Mouse (Mus musculus) adrenal gland, postnatal 36 days (tissue): ENCODE data around the gene Gse1. TPM values are rescaled to one million over a fixed set of nuclear protein-coding genes. Genes with fewer than 3 reads are reported as not detected.

Experiments used
- DNase-seq, 2 experiments: peaks; one replicate each; pipeline ENCODE4 v3.0.0; 2021; ENCODE audit warnings: mixed read lengths in 1 of 2
- total RNA-seq, 2 experiments: library from RNA; stranded (reverse); gene quantifications; 2 replicates each; pipeline ENCODE4 v1.2.3; 2021

Gse1 gene
- total RNA-seq, 2 experiments from 2014 or later: 25.9 to 30.2 TPM

DNA sequence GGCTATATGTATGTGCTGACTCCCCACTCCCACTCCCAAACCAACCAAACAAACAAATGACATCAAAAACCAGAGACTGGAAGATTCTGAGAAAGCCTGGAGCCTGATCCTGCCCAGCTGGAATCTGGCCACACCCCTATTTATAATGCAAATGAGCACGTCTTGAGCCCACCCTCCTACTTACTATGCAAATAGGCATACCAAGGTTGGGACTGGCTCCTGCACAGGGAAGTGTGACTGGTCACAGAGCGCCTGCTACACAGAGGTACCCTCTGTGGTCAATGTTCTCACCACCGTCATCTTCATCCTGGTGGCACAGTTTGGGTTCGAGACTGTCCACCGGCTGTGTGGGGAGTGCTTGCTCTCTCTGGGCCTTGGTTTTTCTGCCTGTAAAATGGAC is 146.9 kb downstream of the Gse1 start:
- no peak for DNase-seq

DNA sequence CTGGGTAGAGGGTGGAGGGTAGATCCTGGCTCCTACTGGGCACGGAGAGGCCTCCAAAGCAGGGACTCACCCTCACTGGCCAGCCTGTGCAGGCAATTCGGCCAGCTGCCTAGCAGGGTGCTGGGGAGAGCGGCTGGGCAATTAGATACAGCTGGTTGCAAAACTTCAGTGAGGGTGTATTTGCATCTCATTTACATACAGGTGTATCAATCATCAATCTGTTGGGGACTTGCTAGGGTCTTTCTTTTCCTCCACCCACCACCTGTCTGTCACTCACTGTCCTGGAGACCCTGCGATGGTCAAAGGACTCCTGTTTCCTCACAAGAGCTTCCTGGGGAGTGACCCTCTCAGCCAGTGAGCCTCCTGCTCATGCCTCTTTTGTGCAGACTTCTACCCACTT is 148.0 kb downstream of the Gse1 start:
- DNase-seq: no peak

DNA sequence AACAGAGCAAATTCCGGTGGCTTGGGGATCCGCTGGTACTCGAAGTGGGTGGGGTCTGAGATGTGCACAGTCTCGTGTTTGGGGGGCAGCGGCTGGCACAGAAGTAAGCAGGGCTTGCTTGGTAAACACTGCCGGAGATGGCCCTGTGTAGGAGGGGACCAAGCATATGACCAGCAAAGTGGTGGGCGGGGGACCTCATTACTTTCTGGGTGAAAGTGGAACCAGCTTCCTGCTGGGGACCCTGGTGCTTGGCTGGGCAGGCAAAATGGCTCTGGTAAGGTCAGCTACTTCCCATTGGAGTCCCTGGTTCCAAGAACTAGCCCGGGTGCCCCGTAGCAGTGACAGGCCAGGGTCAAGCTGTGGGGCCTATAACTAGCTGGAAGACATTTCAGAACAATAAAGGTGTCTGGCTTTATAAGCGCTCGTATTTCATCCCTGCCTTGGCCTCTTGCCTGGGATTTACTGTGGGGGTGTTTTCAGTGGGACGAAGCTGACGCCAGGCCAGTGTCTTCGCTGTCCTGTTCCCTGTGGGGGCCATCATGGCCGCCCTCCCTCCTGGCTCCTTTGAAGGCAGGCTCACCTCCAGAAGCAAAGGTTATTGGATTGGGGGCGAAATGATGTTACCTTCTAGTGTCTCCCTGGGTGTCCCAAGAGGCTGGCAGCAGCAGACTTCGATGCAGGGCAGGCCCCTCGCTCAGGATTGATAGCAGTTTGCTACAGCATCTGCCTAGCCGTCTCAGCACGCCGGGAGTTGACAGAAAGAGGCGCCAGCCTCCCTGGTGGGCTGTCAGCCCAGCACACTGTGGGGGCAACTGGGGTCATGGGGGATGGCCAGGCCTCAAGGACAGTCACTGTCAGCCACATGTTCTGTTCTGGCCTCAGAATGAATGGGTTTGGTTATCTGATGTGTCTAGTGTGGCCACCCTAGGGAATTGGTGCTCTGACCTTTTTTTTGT is 148.9 kb downstream of the Gse1 start:
- DNase-seq: peak in 1 of 2 experiments; percentile 23

DNA sequence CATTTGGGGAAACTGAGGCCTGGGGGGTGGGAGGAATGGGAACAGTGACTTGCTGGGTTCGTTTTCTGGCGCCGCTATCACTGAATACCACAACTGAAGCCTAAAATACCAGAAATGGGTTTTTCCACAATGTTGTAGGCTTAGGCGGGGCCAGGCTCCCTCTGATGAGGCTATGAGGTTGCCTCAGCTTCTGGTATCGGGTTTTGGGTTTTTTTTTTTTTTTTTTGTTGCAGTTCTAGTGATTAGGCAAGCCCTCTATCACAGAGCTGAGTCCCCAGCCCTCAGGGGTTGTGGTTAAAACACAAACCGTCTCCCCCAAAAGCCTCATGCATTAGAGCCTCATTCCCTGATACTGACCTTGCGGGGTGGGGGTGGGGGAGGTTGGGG is 149.5 kb downstream of the Gse1 start:
- DNase-seq: no peak

DNA sequence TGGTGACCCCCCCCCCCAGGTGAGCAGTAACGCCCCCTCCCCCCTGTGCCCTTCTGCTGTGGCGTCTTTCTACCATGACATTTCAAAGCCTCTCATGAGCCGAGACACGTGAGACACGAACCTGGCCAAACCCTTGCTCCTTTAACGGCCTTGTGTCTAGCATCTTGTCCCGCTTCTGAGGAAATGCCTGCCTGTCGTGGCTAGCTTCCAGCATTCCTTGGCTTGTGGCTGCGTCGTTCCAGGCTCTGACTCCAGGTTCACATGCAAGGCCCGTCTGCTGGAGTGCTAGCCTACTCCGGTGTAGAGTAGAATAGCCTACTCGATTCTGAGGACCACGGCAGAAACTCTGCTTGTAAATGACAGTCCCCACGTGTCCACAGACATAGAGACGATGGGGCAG is 150.1 kb downstream of the Gse1 start:
- DNase-seq: peak; percentile 73

DNA sequence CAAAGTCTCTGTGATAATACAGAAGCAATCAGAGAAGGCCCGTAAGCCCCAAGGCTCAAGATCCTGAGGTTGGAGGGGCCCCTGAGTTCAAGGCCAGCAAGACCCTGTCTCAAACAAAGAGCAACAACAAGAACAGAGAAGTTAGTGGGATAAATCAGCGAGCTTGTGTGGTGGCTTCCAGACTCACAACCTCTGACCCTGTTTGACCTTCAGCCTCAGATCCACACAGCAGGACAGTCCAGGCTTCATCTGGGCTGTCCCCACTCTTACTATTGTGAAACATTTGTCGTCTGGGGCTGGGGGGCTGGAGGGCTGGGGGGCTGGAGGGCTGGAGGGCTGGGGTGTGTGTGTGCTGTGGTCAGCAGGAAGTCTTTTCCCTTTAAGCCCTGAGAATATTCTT is 150.8 kb downstream of the Gse1 start:
- no peak for DNase-seq

DNA sequence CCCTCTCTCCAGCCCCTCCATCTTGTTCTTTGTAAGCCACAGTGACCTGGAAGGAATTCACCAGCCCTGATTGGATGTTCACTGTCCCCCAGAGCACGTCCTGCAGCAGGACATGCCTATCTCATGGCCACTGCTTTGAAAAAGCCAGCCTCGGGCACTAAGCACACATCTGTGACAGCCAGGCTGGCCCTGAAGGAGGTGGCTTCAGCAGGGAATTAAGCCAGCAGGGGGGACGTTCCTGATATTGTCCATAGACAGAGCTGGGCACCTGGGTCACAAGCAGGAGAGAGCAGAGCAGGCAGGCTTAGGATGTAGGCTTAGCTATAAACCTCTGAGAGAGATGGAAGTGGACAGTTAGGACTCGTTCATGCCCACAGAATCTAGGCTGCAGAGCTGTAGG is 153.6 kb downstream of the Gse1 start:
- no peak for DNase-seq

DNA sequence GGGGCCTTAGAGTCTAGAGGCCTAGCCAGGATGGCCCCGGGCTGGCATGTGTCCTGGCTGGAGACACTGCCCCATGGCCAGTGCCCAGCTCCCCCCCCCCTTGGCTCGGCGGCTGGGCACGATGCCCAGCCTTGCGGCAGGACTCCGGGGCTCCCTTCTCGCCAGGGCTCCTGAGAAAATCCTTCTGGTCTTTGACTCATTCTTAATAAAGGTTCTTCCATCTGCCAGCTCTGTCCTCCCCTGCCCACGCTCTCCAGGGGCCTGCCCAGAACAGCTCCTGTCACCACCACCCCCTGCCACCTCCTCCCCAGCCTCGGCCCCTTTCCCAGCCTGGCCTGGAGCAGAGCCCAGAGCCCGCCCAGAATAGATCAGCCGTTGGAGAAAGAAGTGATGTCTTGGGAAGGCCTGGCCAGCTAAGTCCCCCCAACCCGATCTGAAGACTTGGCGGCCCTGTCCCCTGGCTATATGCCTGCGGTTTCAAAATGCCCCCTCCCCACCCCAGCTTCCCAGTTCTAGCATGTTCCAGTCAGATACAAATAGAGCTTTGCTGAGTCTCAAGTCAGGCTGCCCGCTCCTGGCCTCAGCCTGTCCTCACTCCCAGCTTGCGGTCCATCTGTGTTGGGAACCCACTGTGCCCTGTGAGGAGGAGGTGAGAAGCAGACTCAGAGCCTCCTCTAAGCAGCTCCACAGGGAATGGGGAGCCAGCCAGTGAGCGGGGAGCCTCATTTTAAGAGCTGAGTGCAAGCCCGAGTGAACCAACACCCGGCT is 154.4 kb downstream of the Gse1 start:
- DNase-seq: peak; percentile 84 to 86

DNA sequence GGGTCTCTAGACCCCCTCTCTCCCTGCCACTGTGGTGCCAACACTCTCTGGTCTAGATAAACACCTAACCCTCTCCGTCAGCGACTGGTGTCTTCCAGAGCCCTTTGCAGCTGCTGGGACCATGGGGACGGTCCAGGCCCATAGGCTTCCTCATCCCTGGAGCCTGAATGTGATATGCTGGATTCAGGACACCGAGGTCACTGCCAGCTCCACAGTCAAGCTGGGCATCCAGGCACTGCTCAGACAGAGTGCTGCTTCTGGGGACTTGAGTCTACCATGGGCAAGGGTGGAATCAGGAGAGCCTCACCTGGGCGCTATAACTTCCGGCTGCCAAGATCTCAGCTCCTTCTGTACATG is 154.9 kb downstream of the Gse1 start:
- DNase-seq: no peak

DNA sequence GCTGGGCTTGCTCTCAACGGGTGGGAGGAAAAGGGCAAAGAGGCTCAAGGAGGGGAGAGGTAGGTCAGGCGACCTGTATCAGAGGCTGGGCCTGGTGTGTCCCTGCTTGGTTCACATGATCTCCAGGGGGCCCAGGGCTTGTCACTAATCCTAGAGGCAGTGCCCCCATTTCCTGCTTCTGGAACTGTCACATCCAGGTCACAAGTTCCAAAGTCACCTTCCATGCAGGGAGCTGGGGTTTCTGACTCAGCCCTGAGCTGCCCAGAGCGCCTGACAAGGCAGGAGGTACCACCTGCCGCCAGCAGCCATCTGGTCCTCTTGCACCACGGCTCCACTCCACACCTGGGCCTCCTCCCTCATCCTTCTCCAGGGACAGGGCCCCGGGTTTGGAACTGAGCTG is 155.5 kb downstream of the Gse1 start:
- DNase-seq: no peak

DNA sequence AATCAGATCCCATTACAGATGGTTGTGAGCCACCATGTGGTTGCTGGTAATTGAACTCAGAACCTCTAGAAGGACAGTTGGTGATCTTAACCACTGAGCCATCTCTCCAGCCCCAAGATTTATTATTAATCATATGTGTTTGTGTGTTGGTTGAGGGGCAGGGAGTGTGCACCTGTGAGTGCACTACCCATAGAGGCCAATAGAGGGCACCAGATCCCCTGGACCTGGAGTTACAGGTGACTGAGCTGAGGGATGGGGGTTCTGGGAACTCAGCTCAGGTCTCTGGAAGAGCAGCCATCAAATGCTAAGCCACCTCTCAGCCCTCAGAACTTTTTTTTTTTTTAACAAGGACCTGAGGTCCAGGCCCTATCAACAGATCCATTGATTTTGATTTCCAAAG is 156.5 kb downstream of the Gse1 start:
- DNase-seq: no peak

DNA sequence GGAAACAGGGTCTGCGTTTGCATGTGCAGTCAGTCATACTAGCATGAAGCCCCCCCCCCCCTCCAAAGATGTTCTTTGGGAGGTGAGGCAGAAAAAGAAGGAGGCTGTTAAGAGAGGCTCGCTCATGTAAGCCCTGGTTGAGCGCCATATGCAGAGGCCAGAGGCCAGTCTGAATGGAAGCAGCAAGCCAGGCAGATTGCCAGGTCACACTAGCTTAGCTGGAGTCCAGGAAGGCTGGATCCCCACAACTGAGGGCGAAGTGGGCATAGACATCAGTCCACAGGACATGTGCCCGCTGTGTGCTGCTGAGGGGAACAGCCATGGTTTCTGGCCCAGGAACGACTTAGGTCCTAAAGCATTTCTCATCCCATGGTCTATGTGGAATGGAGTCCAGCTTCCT is 160.0 kb downstream of the Gse1 start:
- DNase-seq: no peak

DNA sequence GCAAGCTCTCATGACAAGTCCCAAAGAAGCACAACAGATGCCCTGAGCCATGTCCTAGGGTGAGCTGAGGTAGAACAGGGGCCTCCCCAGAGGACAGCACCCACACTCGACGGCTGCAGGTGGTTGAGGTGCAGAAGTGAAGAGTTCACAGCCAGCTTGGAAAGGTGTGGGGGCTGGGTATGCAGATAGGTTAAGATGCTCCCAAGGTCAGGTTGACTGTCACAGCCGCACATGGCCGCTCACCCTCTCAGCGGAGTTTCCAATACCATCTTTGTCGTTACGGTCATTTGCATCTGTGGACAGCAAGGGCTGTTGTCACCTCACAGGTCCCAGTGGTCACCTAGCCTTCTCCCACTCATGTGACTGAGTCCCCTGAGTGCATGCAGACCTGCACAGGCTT is 162.3 kb downstream of the Gse1 start:
- DNase-seq: no peak

DNA sequence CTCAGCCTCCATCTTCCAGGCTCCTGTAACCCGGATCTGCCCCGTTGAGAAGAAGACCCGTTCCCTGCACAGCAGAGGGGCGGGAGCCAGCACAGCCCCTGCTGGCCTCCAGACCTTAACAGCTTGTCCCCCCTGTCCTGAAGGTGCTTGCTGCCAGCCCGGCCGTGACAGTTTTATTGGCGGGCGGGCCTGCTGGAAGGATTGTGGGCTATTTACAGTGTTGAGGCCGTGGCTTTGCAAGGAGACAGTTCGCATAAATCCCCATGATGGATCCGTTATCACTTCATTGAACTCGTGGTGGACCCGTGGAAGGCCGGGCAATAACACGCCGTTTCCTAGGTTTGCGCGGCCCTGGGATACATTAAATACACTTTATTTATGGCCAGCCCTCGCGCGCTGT is 163.6 kb downstream of the Gse1 start:
- DNase-seq: no peak

DNA sequence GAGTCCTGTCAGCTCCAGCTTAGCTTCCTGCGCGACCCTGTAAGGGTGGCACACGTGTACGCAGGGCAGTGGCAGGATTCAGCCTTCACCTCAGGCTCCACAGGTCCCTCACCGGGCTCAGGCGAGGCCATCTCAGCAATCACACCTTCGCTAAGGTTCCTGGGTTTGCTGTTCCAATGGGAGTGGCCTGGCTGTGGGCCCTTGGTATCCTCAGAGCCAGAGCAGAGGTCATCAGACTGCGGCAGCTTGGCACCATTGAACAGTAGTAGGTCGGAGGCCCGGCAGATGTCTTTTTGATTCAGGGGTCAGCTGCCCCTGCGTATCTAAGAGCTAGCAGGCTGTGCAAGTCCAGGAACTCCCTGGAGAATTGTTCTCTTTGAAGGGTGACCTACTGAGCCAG is 164.8 kb downstream of the Gse1 start:
- no peak for DNase-seq

DNA sequence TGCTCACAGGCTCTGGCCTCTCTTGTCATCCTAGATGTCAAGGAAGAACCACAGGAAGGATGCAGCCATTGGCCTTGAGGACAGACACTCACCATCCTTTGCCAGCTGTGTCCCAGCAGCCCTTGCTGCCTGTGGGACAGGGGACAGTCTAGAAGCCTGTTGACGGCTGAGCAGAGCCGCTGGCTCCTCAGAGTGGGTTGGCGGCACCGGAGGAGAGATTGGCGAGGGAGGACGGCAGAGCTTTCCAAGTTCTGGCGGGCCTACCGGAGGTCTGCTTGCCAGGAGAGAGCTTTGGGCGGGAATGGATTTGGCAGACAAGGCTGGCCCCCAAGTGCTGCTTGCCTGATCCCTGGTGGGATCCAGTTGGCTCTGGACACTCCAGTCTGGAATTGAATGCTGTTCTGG is 165.6 kb downstream of the Gse1 start:
- DNase-seq: peak; percentile 50

DNA sequence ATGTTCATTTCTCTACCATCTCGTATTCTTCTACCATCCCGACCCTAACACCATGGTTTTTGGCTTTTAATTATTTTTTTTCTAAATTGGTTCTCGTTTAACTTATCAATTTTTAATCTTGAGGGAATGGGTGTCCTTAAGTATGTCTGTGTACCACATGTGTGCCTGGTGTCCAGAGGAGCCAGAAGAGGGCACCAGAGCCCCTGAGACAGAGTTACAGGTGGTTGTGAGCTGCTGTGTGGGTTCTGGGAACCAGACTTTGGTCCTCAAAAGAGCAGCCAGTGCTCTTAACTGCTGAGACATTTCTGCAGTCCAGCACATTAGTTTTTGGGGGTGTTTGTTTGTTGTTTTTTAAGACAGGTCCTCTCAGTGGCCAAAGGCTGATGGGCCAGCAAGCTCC is 167.6 kb downstream of the Gse1 start:
- no peak for DNase-seq

DNA sequence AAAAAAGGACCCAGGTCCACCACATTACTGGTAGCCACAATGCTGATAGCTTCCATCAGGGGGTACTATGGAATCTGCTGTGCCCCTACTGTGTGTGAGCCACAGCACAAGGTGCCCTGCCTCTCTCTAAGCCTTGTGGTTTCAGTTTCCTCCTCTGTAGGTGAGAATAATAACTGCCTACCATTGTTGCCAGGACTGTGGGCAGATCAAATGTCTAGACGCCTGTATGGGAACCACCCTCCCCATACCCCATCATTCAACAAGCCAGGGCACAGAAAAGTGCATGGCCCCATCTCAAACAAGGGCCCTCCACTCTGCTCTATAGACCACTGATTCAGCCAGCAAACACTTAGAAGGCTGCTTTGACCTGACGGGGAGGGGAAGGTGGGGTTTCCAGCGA is 168.5 kb downstream of the Gse1 start:
- DNase-seq: no peak

DNA sequence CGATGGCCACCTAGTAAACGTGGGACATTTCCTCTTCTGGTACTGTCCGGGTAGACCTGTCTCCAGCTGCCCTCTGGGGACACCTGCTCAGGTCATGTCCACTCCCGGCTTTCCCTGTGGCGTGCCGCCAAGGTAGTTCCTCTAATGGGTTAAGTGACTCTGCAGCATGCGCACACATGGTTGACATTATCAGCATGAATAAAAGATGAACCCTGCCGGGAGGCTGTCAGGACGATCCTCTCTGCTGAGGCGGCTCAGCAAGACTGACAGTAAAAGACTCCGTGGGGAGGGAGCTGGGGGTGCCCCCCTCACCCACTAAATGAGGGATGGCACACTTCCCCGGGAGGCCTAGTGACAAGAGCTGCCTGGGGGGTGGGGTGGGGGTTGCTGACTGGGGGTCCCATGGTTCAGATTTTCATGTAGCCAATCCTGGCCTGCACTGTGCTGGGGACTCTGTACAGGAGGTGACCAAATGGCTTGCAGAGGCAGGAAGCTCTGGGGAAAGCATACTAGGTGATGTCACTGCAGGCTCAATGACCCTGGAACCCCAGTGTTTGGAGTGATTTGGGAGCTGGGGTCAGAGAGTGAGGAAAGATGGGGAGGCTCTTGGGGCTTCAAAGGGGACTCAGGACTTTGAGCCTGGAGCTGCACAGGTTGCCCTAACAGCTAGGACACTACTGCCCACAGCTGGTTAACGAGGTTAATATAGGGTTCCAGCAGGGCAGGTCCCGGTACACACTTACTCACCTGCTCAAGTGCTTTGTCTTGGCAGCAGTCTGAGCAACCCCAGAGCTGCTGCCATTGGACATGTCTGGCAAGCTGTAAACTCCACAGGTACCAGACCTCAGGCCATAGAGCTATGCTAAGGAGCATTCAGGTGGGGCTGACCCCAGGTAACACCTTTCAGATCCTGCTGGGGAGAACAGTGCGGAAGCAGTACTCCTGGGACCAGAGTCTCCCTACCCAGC is 169.5 kb downstream of the Gse1 start:
- DNase-seq: no peak

DNA sequence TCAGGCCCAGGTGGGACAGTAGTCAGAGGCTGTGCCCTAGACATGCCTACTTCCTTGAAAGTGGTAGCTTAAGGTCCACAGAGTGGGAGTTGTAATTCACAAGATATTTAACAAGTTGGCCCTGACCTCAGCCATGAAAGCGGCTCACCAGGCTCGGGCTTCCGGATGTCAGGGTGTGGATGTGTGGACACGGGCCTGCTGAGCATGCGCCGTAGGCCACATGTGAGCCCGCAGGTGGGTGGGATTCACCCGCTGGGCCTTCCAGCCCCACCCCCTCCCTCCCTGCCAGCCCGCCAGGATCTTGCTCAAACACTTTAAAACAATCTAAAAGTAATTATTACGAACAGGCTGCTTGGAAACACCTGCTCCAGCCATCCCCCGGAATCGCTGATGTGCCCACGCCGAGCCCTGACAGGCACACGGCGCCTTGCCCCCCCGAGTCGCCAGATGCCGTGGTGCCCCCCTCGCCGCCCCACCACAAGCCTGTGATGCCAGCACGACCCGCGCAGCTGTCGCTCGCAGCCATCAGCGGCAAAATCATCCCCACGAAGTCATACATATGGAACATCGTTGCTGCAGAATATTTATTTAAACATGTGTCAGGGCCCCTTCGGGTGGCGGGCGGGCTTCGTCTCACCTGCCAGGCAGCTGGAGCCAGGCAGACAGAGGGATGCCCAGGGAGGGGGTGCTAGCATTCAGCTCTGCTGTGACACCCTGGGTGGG is 171.1 kb downstream of the Gse1 start:
- no peak for DNase-seq

DNA sequence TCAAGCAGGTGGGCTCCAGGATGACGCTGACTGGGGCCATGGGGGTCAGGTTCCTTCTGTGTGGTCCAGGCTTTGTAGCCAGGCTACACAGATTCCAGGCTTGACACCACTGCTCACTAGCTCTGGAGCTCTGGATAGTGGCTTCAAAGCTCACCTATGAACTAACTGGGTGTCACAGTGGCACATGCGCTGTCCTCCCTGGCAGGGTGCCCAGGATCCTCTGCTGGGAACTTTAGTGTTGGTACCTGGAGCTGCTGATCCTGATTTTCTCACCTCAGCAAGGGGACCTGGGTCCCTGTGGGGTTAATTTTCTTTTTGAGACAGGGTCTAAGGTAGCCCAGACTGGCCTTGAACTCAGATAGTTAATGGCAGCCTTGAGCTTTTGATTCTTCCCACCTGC is 173.0 kb downstream of the Gse1 start:
- DNase-seq: no peak

DNA sequence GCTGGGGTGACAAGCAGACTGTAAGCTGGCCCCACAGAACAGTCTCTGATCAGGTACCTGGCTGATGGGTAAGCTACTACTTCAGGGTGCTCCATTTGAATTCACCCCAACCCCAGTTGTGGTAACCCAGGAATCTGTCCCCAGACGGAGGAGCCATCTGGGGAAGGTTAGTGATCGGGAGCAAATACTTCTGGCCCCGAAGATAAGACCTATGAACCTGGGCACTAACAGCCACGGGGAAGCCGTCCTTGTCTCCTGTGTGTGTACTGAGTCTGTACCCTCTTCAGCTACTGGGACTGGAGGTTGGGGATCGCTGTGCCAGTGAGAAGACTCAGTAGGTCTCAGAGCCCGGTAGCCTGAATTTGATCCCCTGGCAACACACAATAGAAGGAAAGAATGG is 173.5 kb downstream of the Gse1 start:
- no peak for DNase-seq
